Mouse (Mus musculus) stomach, postnatal 0 days (tissue): ENCODE results near the gene Gabrr3.

Source experiments
- CTCF ChIP-seq: IDR thresholded peaks from 2 replicates; pipeline ENCODE4 v1.5.1; 2016; ENCODE audit warnings: antibody characterized with exemption, low read depth, mild to moderate bottlenecking, moderate library complexity
- EP300 ChIP-seq: optimal IDR thresholded peaks from 2 replicates; pipeline ENCODE3; 2016; ENCODE audit warnings: antibody characterized with exemption

GRCm38 (mm10) chr16:59420237-59420866 lies 13.2 kb downstream of the Gabrr3 start:
- TF ChIP-seq CTCF (no peak), EP300 (no peak)
